8 mouse cellular contexts compared by ENCODE assay signal in the genomic region with DNA sequence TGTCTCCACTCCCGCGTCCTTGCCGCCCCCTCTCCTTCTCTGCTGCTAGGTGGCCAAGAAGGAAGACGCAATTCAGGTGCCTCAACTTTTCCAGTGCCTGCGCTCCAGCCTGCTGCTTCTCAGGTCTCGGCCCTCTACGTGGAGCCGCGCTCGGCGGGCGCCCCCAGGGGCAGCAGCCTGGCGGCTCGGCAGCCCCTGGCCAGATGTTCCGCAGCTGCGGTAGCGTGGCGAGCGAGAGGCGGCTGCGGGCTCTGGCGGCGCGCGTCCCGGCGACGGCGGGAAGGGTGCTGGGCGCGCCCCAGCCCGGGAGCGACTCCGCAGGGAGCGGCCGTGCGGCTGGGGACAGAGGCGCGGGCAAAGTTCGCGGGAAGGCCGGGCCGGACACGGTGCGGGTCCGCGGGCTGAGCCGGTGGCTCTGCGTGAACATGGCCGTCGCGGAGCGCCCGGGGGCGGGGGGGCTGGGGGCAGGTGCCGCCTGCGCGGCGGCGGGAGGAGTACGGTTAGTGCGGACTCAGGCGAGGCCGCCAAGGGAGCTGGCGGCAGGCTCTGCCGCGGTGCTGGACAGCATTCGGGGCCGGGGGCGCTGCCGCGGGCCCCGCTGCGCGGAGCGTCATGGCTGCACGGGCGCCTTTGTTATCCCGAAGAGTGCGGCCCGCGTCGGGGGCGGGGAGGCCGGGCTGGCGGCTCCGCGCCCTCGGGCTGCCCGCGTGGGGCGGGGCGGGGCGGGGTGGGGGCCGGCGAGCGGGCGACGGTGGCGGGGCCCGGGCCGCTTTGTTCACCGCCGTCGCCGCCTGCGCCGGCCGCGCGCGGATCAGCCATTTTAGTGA. TPM values are rescaled to one million over a fixed set of nuclear protein-coding genes. Genes with fewer than 3 reads are reported as not detected.
DNase-seq lines count a peak whose midpoint lies in the region; ATAC-seq and TF ChIP-seq lines count a peak whose summit lies in the region.

No protein-coding gene starts in this region.

- peak; percentile 9 to 11 for DNase-seq in thymus, adult 18-20 months
- no peak for DNase-seq in thymus, postnatal 0 days (ENCODE audit: low spot score)
- DNase-seq in c-Kit-negative CD71-positive TER-119-positive erythroid progenitor cells, embryonic 14.5 days (ENCODE audit: low read depth, low spot score): peak; percentile 28
- no peak for DNase-seq in lung, postnatal 0 days (ENCODE audit: low spot score)
- DNase-seq in spleen, adult 12 weeks (ENCODE audit: low spot score): peak; percentile 30
- DNase-seq in ovary, adult 18-20 months (ENCODE audit: low spot score): no peak

- 22% methylated on average over 84 of the region's 112 CpGs for WGBS in intestine, postnatal 0 days
- 10% methylated on average over 30 of the region's 112 CpGs for WGBS in lung, postnatal 0 days

- H3K36me3 ChIP-seq in intestine, postnatal 0 days (ENCODE audit: control insufficient read depth, insufficient read depth): no peaks in the 10 kb centered on the region
- H3K36me3 ChIP-seq in lung, postnatal 0 days (ENCODE audit: insufficient read depth, low read length): no peaks in the 10 kb centered on the region

- no peaks in the 10 kb centered on the region for H3K4me1 ChIP-seq in intestine, postnatal 0 days (replicated peaks; ENCODE audit: control insufficient read depth, insufficient read depth, low read length)
- no peaks in the 10 kb centered on the region for H3K4me1 ChIP-seq in lung, postnatal 0 days (ENCODE audit: insufficient read depth, low read depth, low read length)

- peak overlapping the region; percentile 82 for H3K9ac ChIP-seq in intestine, postnatal 0 days (ENCODE audit: low read depth, low read length)
- peak overlapping the region; percentile 51 for H3K9ac ChIP-seq in lung, postnatal 0 days (replicated peaks; ENCODE audit: low read depth)

- H3K9me3 ChIP-seq in intestine, postnatal 0 days (ENCODE audit: control insufficient read depth): no peaks in the 10 kb centered on the region
- no peaks in the 10 kb centered on the region for H3K9me3 ChIP-seq in lung, postnatal 0 days (ENCODE audit: low read length)

- no peaks in the 10 kb centered on the region for H3K27me3 ChIP-seq in intestine, postnatal 0 days (replicated peaks; ENCODE audit: control insufficient read depth, insufficient read depth, low read length)
- no peaks in the 10 kb centered on the region for H3K27me3 ChIP-seq in lung, postnatal 0 days (replicated peaks; ENCODE audit: insufficient read depth, low read length)

- TF ChIP-seq CTCF in intestine, postnatal 0 days (IDR thresholded peaks at IDR 0.05; ENCODE audit: low read depth): no peak
- no peak for TF ChIP-seq CTCF in lung, postnatal 0 days (IDR thresholded peaks at IDR 0.05)

- H3K4me3 ChIP-seq in intestine, postnatal 0 days (ENCODE audit: low read depth, low read length): peak overlapping the region; percentile 62
- peak overlapping the region; percentile 59 for H3K4me3 ChIP-seq in lung, postnatal 0 days (ENCODE audit: low read depth, low read length)

- H3K27ac ChIP-seq in intestine, postnatal 0 days (ENCODE audit: low read depth, low read length): peak overlapping the region; percentile 91
- peak overlapping the region; percentile 72 for H3K27ac ChIP-seq in lung, postnatal 0 days (ENCODE audit: low read length)

- H3K4me2 ChIP-seq in intestine, postnatal 0 days (replicated peaks; ENCODE audit: low read depth): peak overlapping the region; percentile 69
- H3K4me2 ChIP-seq in lung, postnatal 0 days (replicated peaks; ENCODE audit: low read depth, low read length): peak overlapping the region; percentile 62

- peak; percentile 65 for ATAC-seq in frontal cortex, adult (ENCODE audit: low TSS enrichment)
- ATAC-seq in intestine, postnatal 0 days: peak; percentile 73
- peak; percentile 57 for ATAC-seq in lung, postnatal 0 days

- no peak for TF ChIP-seq EP300 in lung, postnatal 0 days (IDR thresholded peaks at IDR 0.05)

RNA-seq across cellular contexts. Expression of a gene that starts 0.6 kb away (rescaled TPM):
- polyA plus RNA-seq in thymus, postnatal 0 days (2015; fragmentation: Nextera tagmentation; extraction: Ambion mirVana): 106 and 141 TPM in 2 replicates
- polyA plus RNA-seq in intestine, postnatal 0 days (2015; fragmentation: Nextera tagmentation; extraction: Ambion mirVana): 82.9 and 86.7 TPM in 2 replicates
- polyA plus RNA-seq in lung, postnatal 0 days (2015; fragmentation: Nextera tagmentation; extraction: Ambion mirVana): 57.1 and 64.4 TPM in 2 replicates

Comparison
In these comparisons a context has a peak if more than half of its experiments do, and no peak if none do; other contexts are left out.
1. DNase-seq: peak in thymus, adult 18-20 months (2 of 2), c-Kit-negative CD71-positive TER-119-positive erythroid progenitor cells, embryonic 14.5 days (single experiment) and spleen, adult 12 weeks (single experiment); none in thymus, postnatal 0 days (single experiment), lung, postnatal 0 days (single experiment) and ovary, adult 18-20 months (single experiment).
2. Peak in every context shown above with its lines, with median percentiles within 50 percentile points of each other: ATAC-seq.